Mouse (Mus musculus) hindbrain, embryonic 16.5 days (tissue): Measurements from ENCODE around the gene Spast. TPM values are rescaled to one million over a fixed set of nuclear protein-coding genes. Genes with fewer than 3 reads are reported as not detected.
"Not testable (repeated sequence)": the region's sequence is repeated elsewhere in the genome, so short reads cannot be mapped to it uniquely, and the experiment has no call there.

Experiments
- ATAC-seq: fragments of 200-750 bp; cut with Nextera tagmentation; 2 replicates; pipeline ENCODE4 v1.8.0; 2017; ENCODE audit warnings: moderate TSS enrichment, moderate library complexity
- H3K27ac ChIP-seq: fragments of 300-500 bp; sonication (generic); 2 replicates; pipeline ENCODE4 v1.5.1; 2014; ENCODE audit warnings: low read depth, mild to moderate bottlenecking, control low read depth, low read length, moderate library complexity
- H3K27me3 ChIP-seq: fragments of 300-500 bp; sonication (generic); replicated peaks from 2 replicates; pipeline ENCODE4 v1.6.1; 2014; ENCODE audit warnings: low read length; ENCODE audit not compliant: control insufficient read depth, insufficient read depth
- H3K36me3 ChIP-seq: fragments of 300-500 bp; sonication (generic); 2 replicates; pipeline ENCODE4 v1.6.1; 2014; ENCODE audit warnings: mild to moderate bottlenecking, low read length, moderate library complexity, mixed read lengths; ENCODE audit not compliant: control insufficient read depth, insufficient read depth
- H3K4me1 ChIP-seq: fragments of 300-500 bp; sonication (generic); 2 replicates; pipeline ENCODE4 v1.6.1; 2014; ENCODE audit warnings: low read depth, low read length; ENCODE audit not compliant: control insufficient read depth, insufficient read depth
- H3K4me2 ChIP-seq: fragments of 300-500 bp; sonication (generic); 2 replicates; pipeline ENCODE4 v1.6.1; 2014; ENCODE audit warnings: mild to moderate bottlenecking, low read length, control low read depth, moderate library complexity
- H3K4me3 ChIP-seq: fragments of 300-500 bp; sonication (generic); 2 replicates; pipeline ENCODE4 v1.5.1; 2014; ENCODE audit warnings: mild to moderate bottlenecking, low read length, control low read depth, moderate library complexity
- H3K9ac ChIP-seq: fragments of 300-500 bp; sonication (generic); 2 replicates; pipeline ENCODE4 v1.6.1; 2014; ENCODE audit warnings: low read depth, mild to moderate bottlenecking, control low read depth, low read length, moderate library complexity
- H3K9me3 ChIP-seq: fragments of 300-500 bp; sonication (generic); 2 replicates; pipeline ENCODE4 v1.6.1; 2014; ENCODE audit warnings: mild to moderate bottlenecking, low read length, moderate library complexity; ENCODE audit not compliant: control insufficient read depth
- WGBS: fragments of 180-500 bp; shearing (Covaris S2); extraction: QIAGEN DNeasy Blood & Tissue Kit; methylation state at CpG from one replicate; pipeline ENCODE4 v1.1.7; 2014; 5-methylcytosine and 5-hydroxymethylcytosine counted together
- polyA plus RNA-seq: library from polyadenylated mRNA; unstranded; fragments of >200 nt; fragmentation: Nextera tagmentation; extraction: Ambion mirVana; gene quantifications from 2 replicates; pipeline ENCODE4 v1.2.1, GENCODE M21; 2015

The Spast gene
- polyA plus RNA-seq, 1 experiment from 2014 or later = 17.3 TPM

- peaks cover 13% of the 10 kb centered on the region for H3K4me1 ChIP-seq
- H3K4me3 ChIP-seq = peak overlapping the region; percentile 88
- no peaks in the 10 kb centered on the region for H3K9me3 ChIP-seq
- no peak overlapping the region for H3K9ac ChIP-seq
- ATAC-seq = no peak
- H3K4me2 ChIP-seq = peak overlapping the region; percentile 69
- no peaks in the 10 kb centered on the region; the same call in 1 of the 2 replicates for H3K36me3 ChIP-seq
- WGBS = 49% methylated on average over 11 of the region's 11 CpGs
- H3K27ac ChIP-seq = no peak overlapping the region
- no peaks in the 10 kb centered on the region for H3K27me3 ChIP-seq
Measured at GRCm38 (mm10) chr17:74296076-74296823, 42.5 kb upstream of the Spast start.

- not testable (repeated sequence) for H3K4me1 ChIP-seq, ATAC-seq, H3K36me3 ChIP-seq, H3K9me3 ChIP-seq, H3K9ac ChIP-seq, H3K4me2 ChIP-seq, H3K4me3 ChIP-seq, H3K27ac ChIP-seq, H3K27me3 ChIP-seq
- WGBS = 93% methylated on average over 5 of the region's 5 CpGs
Measured at GRCm38 (mm10) chr17:74296991-74297390, 41.8 kb upstream of the Spast start.

DNA sequence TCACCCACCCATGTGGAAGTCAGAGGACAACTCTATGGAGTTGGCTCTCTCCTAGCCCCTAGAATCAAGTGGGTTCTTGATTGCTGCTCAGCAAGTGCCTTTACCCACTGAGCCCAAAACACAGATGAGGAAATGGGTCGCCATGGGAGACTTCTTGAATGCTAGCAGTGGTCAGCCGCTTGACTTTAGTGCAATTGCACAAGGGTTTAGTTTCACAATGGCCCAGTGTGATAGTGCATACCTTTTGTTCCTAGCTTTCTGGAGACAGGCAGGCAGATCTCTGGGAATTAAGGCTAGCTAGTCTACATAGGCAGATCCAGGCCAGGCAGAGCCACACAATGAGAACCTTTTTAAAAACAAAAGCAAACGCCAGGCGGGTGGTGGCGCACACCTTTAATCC is 38.7 kb upstream of the Spast start:
- 88% methylated on average over 5 of the region's 5 CpGs for WGBS
- Histone ChIP-seq H3K4me2 (no peak overlapping the region), H3K36me3 (peaks cover 4% of the 10 kb centered on the region; the same call in 1 of the 2 replicates), H3K27me3 (no peaks in the 10 kb centered on the region), H3K27ac (no peak overlapping the region), H3K4me3 (no peak overlapping the region), H3K9ac (no peak overlapping the region), H3K4me1 (no peaks in the 10 kb centered on the region), H3K9me3 (no peaks in the 10 kb centered on the region)
- no peak for ATAC-seq

DNA sequence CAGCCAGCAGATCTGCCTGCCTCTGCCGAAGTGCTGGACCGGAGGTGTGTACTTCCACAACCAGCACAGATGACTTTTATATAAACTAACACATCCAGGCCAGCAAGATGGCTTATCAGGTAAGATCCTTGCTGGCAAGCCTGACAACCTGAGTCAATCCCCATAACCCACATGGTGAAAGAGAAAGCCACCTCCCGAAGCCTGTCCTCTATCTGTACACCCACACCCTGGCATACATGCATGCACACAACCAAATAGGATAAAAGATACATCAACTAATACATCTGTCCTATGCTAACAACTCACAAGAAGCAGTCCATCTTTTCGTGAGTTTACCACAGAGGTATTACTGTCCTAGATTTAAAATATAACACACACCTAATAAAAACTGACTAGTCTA is 34.7 kb upstream of the Spast start:
- H3K27me3 ChIP-seq = no peaks in the 10 kb centered on the region
- H3K36me3 ChIP-seq = peaks cover 10% of the 10 kb centered on the region; the same call in 1 of the 2 replicates

GRCm38 (mm10) chr17:74305616-74306015 is 33.2 kb upstream of the Spast start:
- Histone ChIP-seq H3K36me3 (peaks cover 10% of the 10 kb centered on the region; the same call in 1 of the 2 replicates), H3K9me3 (no peaks in the 10 kb centered on the region)
- WGBS = 95% methylated on average over 4 of the region's 4 CpGs

More for the DNA sequence above, 34.7 kb upstream of the Spast start:
- Histone ChIP-seq H3K4me1 (no peaks in the 10 kb centered on the region), H3K4me3 (no peak overlapping the region), H3K4me2 (no peak overlapping the region), H3K9ac (no peak overlapping the region), H3K9me3 (no peaks in the 10 kb centered on the region), H3K27ac (no peak overlapping the region)
- 97% methylated on average over 4 of the region's 4 CpGs for WGBS
- ATAC-seq = no peak

GRCm38 (mm10) chr17:74306021-74306420 is 32.8 kb upstream of the Spast start:
- H3K27me3 ChIP-seq = no peaks in the 10 kb centered on the region
- no peak for ATAC-seq
- no peak overlapping the region for H3K27ac ChIP-seq
- H3K4me1 ChIP-seq = no peaks in the 10 kb centered on the region
- no peak overlapping the region for H3K4me2 ChIP-seq
- H3K9ac ChIP-seq = no peak overlapping the region
- 96% methylated on average over 1 of the region's 1 CpGs for WGBS
- no peak overlapping the region for H3K4me3 ChIP-seq
- no peaks in the 10 kb centered on the region for H3K9me3 ChIP-seq
- H3K36me3 ChIP-seq = peaks cover 10% of the 10 kb centered on the region; the same call in 1 of the 2 replicates

More at GRCm38 (mm10) chr17:74305616-74306015, 33.2 kb upstream of the Spast start:
- no peak overlapping the region for H3K4me3 ChIP-seq
- no peaks in the 10 kb centered on the region for H3K27me3 ChIP-seq
- no peak overlapping the region for H3K9ac ChIP-seq
- H3K4me2 ChIP-seq = no peak overlapping the region
- no peaks in the 10 kb centered on the region for H3K4me1 ChIP-seq
- ATAC-seq = no peak
- no peak overlapping the region for H3K27ac ChIP-seq

- Histone ChIP-seq H3K27me3 (no peaks in the 10 kb centered on the region), H3K4me1 (peaks cover 9% of the 10 kb centered on the region), H3K4me2 (peak overlapping the region; percentile 75), H3K27ac (peak overlapping the region; percentile 86), H3K36me3 (0 out of 2 replicates have a peak, but pooled peaks cover 2% of the 10 kb centered on the region), H3K9ac (peak overlapping the region; percentile 87), H3K4me3 (peak overlapping the region; percentile 86), H3K9me3 (no peaks in the 10 kb centered on the region)
- peak; percentile 90 for ATAC-seq
- WGBS = under 1% methylated on average over 45 of the region's 45 CpGs
Measured at GRCm38 (mm10) chr17:74315445-74316308, 23.1 kb upstream of the Spast start.

GRCm38 (mm10) chr17:74316309-74316863 is 22.4 kb upstream of the Spast start:
- peak overlapping the region; percentile 86 for H3K27ac ChIP-seq
- H3K4me1 ChIP-seq = peaks cover 9% of the 10 kb centered on the region
- peak overlapping the region; percentile 87 for H3K9ac ChIP-seq
- peak overlapping the region; percentile 86 for H3K4me3 ChIP-seq
- no peaks in the 10 kb centered on the region for H3K27me3 ChIP-seq
- H3K4me2 ChIP-seq = peak overlapping the region; percentile 75
- H3K36me3 ChIP-seq = 0 out of 2 replicates have a peak, but pooled peaks cover under 1% of the 10 kb centered on the region
- no peaks in the 10 kb centered on the region for H3K9me3 ChIP-seq
- ATAC-seq = peak; percentile 96
- under 1% methylated on average over 44 of the region's 48 CpGs for WGBS

DNA sequence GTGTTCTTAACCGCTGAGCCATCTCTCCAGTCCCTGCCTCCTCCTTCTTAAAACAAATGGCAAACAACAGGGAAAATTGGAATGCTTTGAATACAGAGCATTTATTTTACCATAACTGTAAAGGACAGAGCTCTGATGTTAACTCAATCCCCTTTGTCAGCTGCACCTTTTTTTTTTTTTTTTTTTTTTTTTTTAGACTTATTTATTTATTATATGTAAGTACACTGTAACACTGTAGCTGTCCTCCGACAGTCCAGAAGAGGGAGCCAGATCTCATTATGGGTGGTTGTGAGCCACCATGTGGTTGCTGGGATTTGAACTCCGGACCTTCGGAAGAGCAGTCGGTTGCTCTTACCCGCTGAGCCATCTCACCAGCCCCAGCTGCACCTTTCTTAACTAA is 20.1 kb upstream of the Spast start:
- Histone ChIP-seq H3K27me3 (no peaks in the 10 kb centered on the region), H3K36me3 (no peaks in the 10 kb centered on the region), H3K4me3 (no peak overlapping the region), H3K4me1 (peaks cover 9% of the 10 kb centered on the region), H3K9me3 (no peaks in the 10 kb centered on the region), H3K27ac (no peak overlapping the region), H3K9ac (no peak overlapping the region), H3K4me2 (no peak overlapping the region)
- ATAC-seq = no peak
- WGBS = 91% methylated on average over 6 of the region's 6 CpGs
